Mouse (Mus musculus) bone marrow macrophage, adult 2 months (primary cell): ENCODE results near the gene Khdc1a.
"Not testable (repeated sequence)": the region's sequence is repeated elsewhere in the genome, so short reads cannot be mapped to it uniquely, and the experiment has no call there.

Experiments
- CTCF ChIP-seq: IDR thresholded peaks from 2 replicates; pipeline ENCODE4 v1.5.1; 2012; ENCODE audit warnings: low read depth, mild to moderate bottlenecking, low read length, moderate library complexity
- POLR2A ChIP-seq: IDR thresholded peaks from 2 replicates; pipeline ENCODE4 v1.6.1; 2012; ENCODE audit warnings: mild to moderate bottlenecking, low read depth, low read length, borderline replicate concordance

- TF ChIP-seq POLR2A, CTCF: not testable (repeated sequence)
These were observed 29.2 kb upstream of the Khdc1a start for GRCm38 (mm10) chr1:21320271-21320670.
